Mouse (Mus musculus) embryonic facial prominence, embryonic 11.5 days (tissue): ENCODE data around the gene Gfer. TPM values are rescaled to one million over a fixed set of nuclear protein-coding genes. Genes with fewer than 3 reads are reported as not detected.
A peak's percentile ranks its signal among the peaks of the same experiment; 100 is the strongest.

ENCODE experiments used
- ATAC-seq: fragments of 200-750 bp; cut with Nextera tagmentation; replicated peaks from 2 replicates; pipeline ENCODE4 v1.8.0; 2017; ENCODE audit warnings: low read depth; ENCODE audit not compliant: insufficient number of reproducible peaks, low FRiP score, low TSS enrichment
- DNase-seq: peaks from one replicate; pipeline ENCODE4 v3.0.0-alpha.2; 2015; ENCODE audit warnings: low spot score
- H3K27ac ChIP-seq: fragments of 300-500 bp; sonication (generic); replicated peaks from 2 replicates; pipeline ENCODE4 v1.5.1; 2014; ENCODE audit warnings: mild to moderate bottlenecking, low read depth, low read length, control low read depth
- H3K27me3 ChIP-seq: fragments of 300-500 bp; sonication (generic); 2 replicates; pipeline ENCODE4 v1.6.1; 2014; ENCODE audit warnings: mild to moderate bottlenecking, low read length, moderate library complexity, mixed read lengths; ENCODE audit not compliant: control insufficient read depth, insufficient read depth
- H3K36me3 ChIP-seq: fragments of 300-500 bp; sonication (generic); replicated peaks from 2 replicates; pipeline ENCODE4 v1.6.1; 2014; ENCODE audit warnings: low read depth, mild to moderate bottlenecking, low read length, moderate library complexity, mixed read lengths; ENCODE audit not compliant: control insufficient read depth, insufficient read depth
- H3K4me1 ChIP-seq: fragments of 300-500 bp; sonication (generic); 2 replicates; pipeline ENCODE4 v1.6.1; 2014; ENCODE audit warnings: low read length, mixed read lengths; ENCODE audit not compliant: control insufficient read depth, insufficient read depth
- H3K4me2 ChIP-seq: fragments of 300-500 bp; sonication (generic); 2 replicates; pipeline ENCODE4 v1.6.1; 2014; ENCODE audit warnings: low read depth, mild to moderate bottlenecking, control low read depth, low read length, moderate library complexity
- H3K4me3 ChIP-seq: fragments of 300-500 bp; sonication (generic); 2 replicates; pipeline ENCODE4 v1.5.1; 2014; ENCODE audit warnings: low read depth, low read length, control low read depth
- H3K9ac ChIP-seq: fragments of 300-500 bp; sonication (generic); replicated peaks from 2 replicates; pipeline ENCODE4 v1.6.1; 2014; ENCODE audit warnings: mild to moderate bottlenecking, control low read depth, low read length
- H3K9me3 ChIP-seq: fragments of 300-500 bp; sonication (generic); replicated peaks from 2 replicates; pipeline ENCODE4 v1.6.1; 2016; ENCODE audit warnings: mild to moderate bottlenecking, low read length, inconsistent platforms, mixed read lengths; ENCODE audit not compliant: control insufficient read depth
- WGBS: fragments of 180-500 bp; shearing (Covaris S2); extraction: QIAGEN DNeasy Blood & Tissue Kit; methylation state at CpG from one replicate; pipeline ENCODE4 v1.1.7; 2014; 5-methylcytosine and 5-hydroxymethylcytosine counted together
- polyA plus RNA-seq: library from polyadenylated mRNA; unstranded; fragments of >200 nt; fragmentation: Nextera tagmentation; extraction: Ambion mirVana; gene quantifications from 2 replicates; pipeline ENCODE4 v1.2.1, GENCODE M21; 2014

The Gfer gene
- polyA plus RNA-seq, 1 experiment from 2014 or later = 52.4 TPM

- H3K27ac ChIP-seq = no peak within 1 kb of the TSS
- peaks cover 36% of the 10 kb centered on the region for H3K27me3 ChIP-seq
- H3K9me3 ChIP-seq = no peaks in the 10 kb centered on the region
- WGBS = under 1% methylated on average over 51 of the region's 55 CpGs
- peaks cover 4% of the 10 kb centered on the region for H3K4me1 ChIP-seq
- H3K9ac ChIP-seq = peak within 1 kb of the TSS; percentile 63
- no peak for ATAC-seq
- H3K4me2 ChIP-seq = peak within 1 kb of the TSS; percentile 93
- peaks cover 8% of the 10 kb centered on the region for H3K36me3 ChIP-seq
- H3K4me3 ChIP-seq = peak within 1 kb of the TSS; percentile 65
- DNase-seq = peak; percentile 54
These were observed 6.5 kb downstream of the Gfer start, which contains the start of gene Syngr3 for GRCm38 (mm10) chr17:24689251-24690081. TSS of gene Syngr3 (minus strand) at chr17:24689955.

DNA sequence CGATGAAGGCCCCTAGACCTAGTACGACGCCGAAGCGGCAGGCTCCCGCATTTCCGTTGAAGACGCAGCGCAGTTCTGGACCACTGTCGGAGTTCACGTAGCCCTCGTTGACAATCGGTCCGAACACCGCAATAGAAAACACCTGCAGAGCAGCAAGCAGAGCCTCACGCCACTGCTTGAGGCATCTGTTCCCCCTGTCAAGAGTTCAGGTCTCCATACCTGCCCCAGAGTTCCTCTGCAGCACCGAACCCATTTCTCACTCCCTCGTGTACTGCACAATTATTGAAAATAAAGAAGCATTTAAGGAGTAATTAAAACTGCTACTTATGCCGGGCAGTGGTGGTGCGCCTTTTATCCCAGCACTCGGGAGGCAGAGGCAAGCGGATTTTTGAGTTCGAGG is 8.4 kb downstream of the Gfer start:
- H3K36me3 ChIP-seq = peaks cover 4% of the 10 kb centered on the region; the same call in 1 of the 2 replicates
- ATAC-seq = no peak
- H3K9me3 ChIP-seq = no peaks in the 10 kb centered on the region
- peak overlapping the region; percentile 32; the same call in 1 of the 2 replicates for H3K9ac ChIP-seq
- H3K4me3 ChIP-seq = peak overlapping the region; percentile 25
- H3K4me1 ChIP-seq = peaks cover 4% of the 10 kb centered on the region
- H3K27ac ChIP-seq = no peak overlapping the region
- peak overlapping the region; percentile 48 for H3K4me2 ChIP-seq
- peaks cover 36% of the 10 kb centered on the region for H3K27me3 ChIP-seq
- 15% methylated on average over 23 of the region's 23 CpGs for WGBS
- DNase-seq = no peak

DNA sequence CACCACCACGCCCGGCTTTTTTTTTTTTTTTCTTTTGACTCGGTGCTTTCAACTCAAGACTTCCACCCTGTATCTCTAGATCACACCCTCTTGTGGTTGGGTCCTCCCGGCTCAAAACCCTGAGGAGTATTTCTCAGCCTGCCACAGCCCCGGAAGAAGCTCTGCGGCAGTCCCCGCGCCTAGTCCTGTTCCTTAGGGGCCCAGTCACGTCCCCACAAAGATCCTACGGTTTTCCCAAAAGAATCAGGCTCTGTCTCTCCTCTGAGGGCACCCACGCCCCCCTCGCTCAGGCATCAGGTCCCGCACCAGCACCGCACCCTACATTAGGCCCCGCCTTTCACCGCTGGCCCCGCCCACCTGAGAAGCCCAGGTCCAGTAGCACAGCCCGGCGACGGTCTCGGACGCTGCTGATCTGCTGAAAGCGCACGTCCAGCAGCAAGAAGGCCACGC is 8.8 kb downstream of the Gfer start:
- Histone ChIP-seq H3K27ac (no peak overlapping the region), H3K27me3 (peaks cover 36% of the 10 kb centered on the region), H3K9ac (peak overlapping the region; percentile 32; the same call in 1 of the 2 replicates), H3K4me3 (peak overlapping the region; percentile 25), H3K9me3 (no peaks in the 10 kb centered on the region), H3K36me3 (peaks cover under 1% of the 10 kb centered on the region), H3K4me2 (peak overlapping the region; percentile 48), H3K4me1 (peaks cover 4% of the 10 kb centered on the region)
- ATAC-seq = no peak
- DNase-seq = peak; percentile 33
- WGBS = 2% methylated on average over 24 of the region's 25 CpGs

- no peaks in the 10 kb centered on the region; the same call in 1 of the 2 replicates for H3K36me3 ChIP-seq
- H3K4me2 ChIP-seq = no peak overlapping the region
- peaks cover 36% of the 10 kb centered on the region for H3K27me3 ChIP-seq
- H3K4me1 ChIP-seq = peaks cover 4% of the 10 kb centered on the region
- H3K9ac ChIP-seq = no peak overlapping the region
- peak; percentile 62 for DNase-seq
- peak; percentile 14; the same call in 1 of the 2 replicates for ATAC-seq
- 28% methylated on average over 16 of the region's 16 CpGs for WGBS
- no peak overlapping the region for H3K4me3 ChIP-seq
- no peak overlapping the region for H3K27ac ChIP-seq
- H3K9me3 ChIP-seq = no peaks in the 10 kb centered on the region
These were observed 9.4 kb downstream of the Gfer start for GRCm38 (mm10) chr17:24686514-24686913.

GRCm38 (mm10) chr17:24677500-24678080 is 18.4 kb downstream of the Gfer start:
- Histone ChIP-seq H3K9me3 (no peaks in the 10 kb centered on the region), H3K27ac (no peak overlapping the region), H3K27me3 (no peaks in the 10 kb centered on the region), H3K36me3 (peaks cover 22% of the 10 kb centered on the region), H3K4me2 (no peak overlapping the region), H3K4me1 (no peaks in the 10 kb centered on the region), H3K9ac (no peak overlapping the region), H3K4me3 (no peak overlapping the region)
- no peak for DNase-seq
- WGBS = 92% methylated on average over 24 of the region's 24 CpGs
- 0 out of 2 replicates have a peak, but pooled peaks have one; percentile 30 for ATAC-seq

DNA sequence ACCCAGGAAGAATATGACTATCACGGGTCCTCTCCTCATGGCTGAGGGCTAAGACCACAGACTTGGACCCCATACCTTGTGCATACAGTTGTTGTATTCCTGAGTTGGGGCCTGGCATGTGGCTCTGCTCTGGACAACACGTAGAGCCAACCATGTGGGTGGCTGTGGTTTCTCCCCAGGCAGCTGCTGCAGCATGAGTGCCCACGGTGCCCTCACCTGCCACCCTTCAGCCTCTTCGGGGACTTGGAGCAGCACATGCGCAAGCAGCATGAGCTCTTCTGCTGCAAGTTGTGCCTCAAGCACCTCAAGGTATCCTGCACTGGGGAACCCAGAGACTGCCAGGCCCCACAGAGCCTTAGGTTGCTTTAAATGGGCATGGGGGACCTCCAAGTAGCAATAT is 19.1 kb downstream of the Gfer start:
- Histone ChIP-seq H3K36me3 (peaks cover 22% of the 10 kb centered on the region), H3K4me3 (no peak overlapping the region), H3K27ac (no peak overlapping the region), H3K27me3 (no peaks in the 10 kb centered on the region), H3K9ac (no peak overlapping the region), H3K4me1 (no peaks in the 10 kb centered on the region; the same call in 1 of the 2 replicates), H3K4me2 (no peak overlapping the region), H3K9me3 (no peaks in the 10 kb centered on the region)
- ATAC-seq = no peak
- 94% methylated on average over 5 of the region's 5 CpGs for WGBS
- no peak for DNase-seq

- Histone ChIP-seq H3K9me3 (no peaks in the 10 kb centered on the region), H3K4me1 (peaks cover 2% of the 10 kb centered on the region; the same call in 1 of the 2 replicates), H3K4me2 (no peak overlapping the region), H3K36me3 (peaks cover 20% of the 10 kb centered on the region), H3K4me3 (no peak overlapping the region), H3K27me3 (no peaks in the 10 kb centered on the region), H3K27ac (no peak overlapping the region), H3K9ac (no peak overlapping the region)
- DNase-seq = peak; percentile 78
- ATAC-seq = no peak; the same call in 1 of the 2 replicates
- 71% methylated on average over 2 of the region's 2 CpGs for WGBS
These were observed 19.8 kb downstream of the Gfer start for GRCm38 (mm10) chr17:24676187-24676586.

GRCm38 (mm10) chr17:24674277-24674676 is 21.7 kb downstream of the Gfer start:
- 92% methylated on average over 7 of the region's 7 CpGs for WGBS
- Histone ChIP-seq H3K4me2 (no peak overlapping the region), H3K9me3 (no peaks in the 10 kb centered on the region), H3K4me3 (no peak overlapping the region), H3K36me3 (peaks cover 7% of the 10 kb centered on the region), H3K27me3 (no peaks in the 10 kb centered on the region), H3K27ac (no peak overlapping the region), H3K4me1 (peaks cover 5% of the 10 kb centered on the region; the same call in 1 of the 2 replicates), H3K9ac (no peak overlapping the region)
- DNase-seq (no peak), ATAC-seq (no peak)
